Mouse (Mus musculus) thymus, adult 2 months (tissue): ENCODE results near the gene Pxdn. TPM values are rescaled to one million over a fixed set of nuclear protein-coding genes. Genes with fewer than 3 reads are reported as not detected.

Experiments
- DNase-seq: peaks from one replicate; pipeline ENCODE4 v3.0.0; 2021
- H3K27ac ChIP-seq: fragments of 200-500 bp; 2 replicates; pipeline ENCODE4 v1.5.1; 2012; ENCODE audit warnings: low read length, control low read depth; ENCODE audit not compliant: control insufficient read depth, insufficient read depth
- H3K27me3 ChIP-seq: fragments of 200-500 bp; 2 replicates; pipeline ENCODE4 v1.6.1; 2012; ENCODE audit warnings: mild to moderate bottlenecking, low read length, moderate library complexity, mixed read lengths; ENCODE audit not compliant: control insufficient read depth, insufficient read depth
- H3K36me3 ChIP-seq: fragments of 200-500 bp; 2 replicates; pipeline ENCODE4 v1.6.1; 2012; ENCODE audit warnings: mild to moderate bottlenecking, low read length, moderate library complexity; ENCODE audit not compliant: control insufficient read depth, insufficient read depth
- H3K4me1 ChIP-seq: fragments of 200-500 bp; replicated peaks from 2 replicates; pipeline ENCODE4 v1.6.1; 2012; ENCODE audit warnings: low read length; ENCODE audit not compliant: control insufficient read depth, insufficient read depth
- H3K4me3 ChIP-seq: fragments of 200-500 bp; 2 replicates; pipeline ENCODE4 v1.5.1; 2012; ENCODE audit warnings: mild to moderate bottlenecking, low read length, control low read depth, moderate library complexity; ENCODE audit not compliant: control insufficient read depth, insufficient read depth
- CTCF ChIP-seq: fragments of 200-500 bp; IDR thresholded peaks from 2 replicates; pipeline ENCODE4 v1.5.1; 2012; ENCODE audit warnings: mild to moderate bottlenecking, control low read depth, low read length, moderate library complexity, borderline replicate concordance; ENCODE audit not compliant: control insufficient read depth, poor library complexity, insufficient read depth; ENCODE audit errors: extremely low read depth
- POLR2A ChIP-seq: fragments of 200-500 bp; IDR thresholded peaks from 2 replicates; pipeline ENCODE4 v1.6.1; 2012; ENCODE audit warnings: mild to moderate bottlenecking, low read length, control low read depth, moderate library complexity; ENCODE audit not compliant: control insufficient read depth, poor library complexity, insufficient read depth; ENCODE audit errors: extremely low read depth
- WGBS: fragments of 180-500 bp; shearing (Covaris S2); methylation state at CpG from one replicate; pipeline ENCODE4 v1.1.7; 2018; 5-methylcytosine and 5-hydroxymethylcytosine counted together
- polyA plus RNA-seq: library from polyadenylated mRNA; depleted of rRNA; stranded (reverse); fragments of >200 nt; gene quantifications from 2 replicates; pipeline ENCODE4 v1.2.3, GENCODE M21; 2012; rRNA removed

Pxdn gene
- polyA plus RNA-seq, 1 experiment: 17.2 TPM

- H3K4me3 ChIP-seq: no peak overlapping the region
These were observed 124.2 kb downstream of the Pxdn start for GRCm38 (mm10) chr12:30061503-30062117.

GRCm38 (mm10) chr12:30062118-30062505 is 124.7 kb downstream of the Pxdn start:
- DNase-seq: no peak
- WGBS: 56% methylated on average over 6 of the region's 6 CpGs
- Histone ChIP-seq H3K36me3 (no peaks in the 10 kb centered on the region), H3K27ac (no peak overlapping the region), H3K4me1 (no peaks in the 10 kb centered on the region), H3K27me3 (no peaks in the 10 kb centered on the region), H3K4me3 (no peak overlapping the region)
- no peak for TF ChIP-seq POLR2A
- no peak for TF ChIP-seq CTCF

More at GRCm38 (mm10) chr12:30061503-30062117, 124.2 kb downstream of the Pxdn start:
- no peak overlapping the region for H3K27ac ChIP-seq
- DNase-seq: no peak
- no peak for TF ChIP-seq CTCF
- no peak for TF ChIP-seq POLR2A
- no peaks in the 10 kb centered on the region for H3K4me1 ChIP-seq
- H3K36me3 ChIP-seq: no peaks in the 10 kb centered on the region
- WGBS: 44% methylated on average over 1 of the region's 1 CpGs
- H3K27me3 ChIP-seq: no peaks in the 10 kb centered on the region

Other genes with a start within 250 kb of the Pxdn start
- 0.04 and 0.12 TPM in 2 replicates for gene Tpo, start 195.0 kb downstream of the Pxdn start, polyA plus RNA-seq